Mouse (Mus musculus) CD4-positive helper T cell, adult 2 months (primary cell): ENCODE results near the gene Jaml.

Experiments
- DNase-seq: peaks from one replicate; pipeline ENCODE4 v3.0.0-alpha.2; 2012; ENCODE audit warnings: low read depth, missing footprints, low spot score

The Jaml gene

GRCm38 (mm10) chr9:45121001-45121400 lies 42.0 kb downstream of the Jaml start:
- no peak for DNase-seq

- DNase-seq: peak; percentile 85
Measured at GRCm38 (mm10) chr9:45121769-45122168, 42.8 kb downstream of the Jaml start.

GRCm38 (mm10) chr9:45122209-45122761 lies 43.3 kb downstream of the Jaml start:
- peak; percentile 84 for DNase-seq

GRCm38 (mm10) chr9:45125211-45125610 lies 46.2 kb downstream of the Jaml start:
- DNase-seq: no peak

GRCm38 (mm10) chr9:45126941-45127340 lies 48.0 kb downstream of the Jaml start:
- DNase-seq: peak; percentile 35

- DNase-seq: no peak
Measured at GRCm38 (mm10) chr9:45130119-45130518, 51.1 kb downstream of the Jaml start.

- peak; percentile 75 for DNase-seq
Measured at GRCm38 (mm10) chr9:45133484-45134310, 54.7 kb downstream of the Jaml start.

- DNase-seq: no peak
Measured at GRCm38 (mm10) chr9:45136442-45137169, 57.6 kb downstream of the Jaml start.

GRCm38 (mm10) chr9:45138191-45139032 lies 59.4 kb downstream of the Jaml start, which contains the start of gene Scn4b:
TSS of gene Scn4b (plus strand) at chr9:45138395.
- peak; percentile 51 for DNase-seq

- DNase-seq: no peak
Measured at GRCm38 (mm10) chr9:45139082-45139481, 60.1 kb downstream of the Jaml start.

- no peak for DNase-seq
Measured at GRCm38 (mm10) chr9:45140945-45141344, 62.0 kb downstream of the Jaml start.

GRCm38 (mm10) chr9:45142686-45143085 lies 63.7 kb downstream of the Jaml start:
- no peak for DNase-seq

GRCm38 (mm10) chr9:45145533-45146266 lies 66.7 kb downstream of the Jaml start:
- DNase-seq: no peak

- DNase-seq: peak; percentile 77
Measured at GRCm38 (mm10) chr9:45146267-45146597, 67.2 kb downstream of the Jaml start.

- no peak for DNase-seq
Measured at GRCm38 (mm10) chr9:45150933-45151332, 72.0 kb downstream of the Jaml start.

- DNase-seq: no peak
Measured at GRCm38 (mm10) chr9:45153361-45153760, 74.4 kb downstream of the Jaml start.
